Mouse (Mus musculus) kidney, adult 9 months (tissue): ENCODE results near the gene Setd7.

Experiments used
- DNase-seq: peaks from one replicate; pipeline ENCODE4 v3.0.0; 2022

Gene Setd7

DNA sequence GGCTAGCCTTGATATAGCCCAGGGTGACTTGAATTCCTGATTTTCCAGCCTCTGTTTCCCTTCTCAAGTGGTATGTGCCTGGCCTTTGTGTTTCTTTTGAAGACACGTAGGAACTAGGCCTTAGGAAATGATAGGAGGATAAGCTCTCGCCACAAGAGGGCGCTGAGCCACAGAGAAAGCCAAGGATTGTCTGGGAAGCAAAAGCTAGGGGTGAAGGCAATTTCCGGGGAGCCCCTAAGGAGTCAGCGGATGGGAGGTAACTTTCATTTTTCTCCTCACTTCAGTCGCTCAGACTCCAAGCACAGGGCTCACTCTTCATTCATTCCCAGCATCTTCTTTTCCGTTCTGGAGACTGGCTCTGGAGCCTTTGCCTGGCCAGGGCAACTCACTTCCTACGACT is 49.8 kb downstream of the Setd7 start:
- peak; percentile 78 for DNase-seq

DNA sequence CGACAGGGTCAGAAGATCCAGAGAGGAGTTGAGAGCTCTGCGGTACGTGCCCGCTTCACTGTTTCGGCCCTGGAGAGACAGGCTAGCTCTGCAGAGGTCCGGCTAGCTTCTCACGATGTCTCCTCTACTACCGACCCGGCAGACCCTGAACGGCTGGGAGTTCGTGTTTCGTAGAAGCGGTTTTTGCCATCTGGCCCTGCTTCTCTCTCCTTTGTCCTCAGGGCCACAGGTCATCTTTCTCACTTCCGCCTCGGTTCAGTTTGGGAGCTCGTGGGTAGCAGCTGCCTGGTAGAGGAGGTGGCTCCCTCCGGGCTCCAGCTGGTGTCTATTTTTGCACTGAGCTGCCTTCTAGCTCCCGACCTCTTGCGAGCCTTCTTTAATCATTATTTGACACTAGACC is 55.2 kb downstream of the Setd7 start:
- peak; percentile 23 for DNase-seq

DNA sequence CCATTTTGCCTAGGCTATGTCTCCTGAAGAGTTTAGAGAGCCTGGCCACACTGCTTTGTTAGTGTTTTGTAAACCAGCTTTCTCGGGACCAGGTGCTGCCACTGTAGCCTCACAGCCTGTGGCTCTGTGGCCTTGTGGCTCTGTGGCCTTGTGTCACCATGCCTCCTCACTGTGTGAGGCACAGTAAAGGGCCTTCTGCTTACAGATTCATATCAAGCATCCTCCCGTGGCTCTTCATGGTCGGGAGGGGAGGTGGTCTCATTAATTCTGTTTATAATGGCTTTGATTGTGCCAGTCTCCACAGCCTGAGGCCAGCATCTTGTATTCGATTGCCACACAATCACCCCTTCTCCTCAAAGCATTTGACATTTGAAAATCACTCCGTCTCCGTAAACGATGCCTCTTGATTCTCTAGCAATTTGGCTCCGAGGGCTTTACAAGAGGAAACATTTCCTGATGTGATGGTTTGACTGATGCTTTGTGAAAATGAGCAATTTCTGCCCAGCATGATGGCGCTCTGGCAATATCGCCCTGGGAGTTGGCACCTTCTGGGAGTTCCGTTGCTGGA is 56.2 kb downstream of the Setd7 start:
- DNase-seq: no peak

DNA sequence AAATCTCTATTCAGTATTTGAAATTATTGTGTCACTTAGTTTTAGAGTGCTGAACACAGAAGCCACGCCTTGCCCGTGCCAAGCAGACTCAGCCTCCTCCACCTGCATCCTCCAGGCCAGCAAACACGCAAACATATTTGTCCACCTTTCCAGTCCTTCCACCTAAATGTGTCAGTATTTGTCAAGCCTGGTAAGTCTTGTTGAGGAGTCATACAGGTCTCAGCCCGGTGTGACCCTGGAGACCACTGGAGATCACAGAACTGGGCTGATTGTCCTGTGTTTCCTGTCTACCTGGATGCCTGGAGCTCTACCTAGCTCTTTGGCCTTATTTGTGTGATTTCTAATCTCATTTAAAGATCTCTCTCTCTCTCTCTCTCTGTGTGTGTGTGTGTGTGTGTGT is 60.8 kb downstream of the Setd7 start:
- no peak for DNase-seq

DNA sequence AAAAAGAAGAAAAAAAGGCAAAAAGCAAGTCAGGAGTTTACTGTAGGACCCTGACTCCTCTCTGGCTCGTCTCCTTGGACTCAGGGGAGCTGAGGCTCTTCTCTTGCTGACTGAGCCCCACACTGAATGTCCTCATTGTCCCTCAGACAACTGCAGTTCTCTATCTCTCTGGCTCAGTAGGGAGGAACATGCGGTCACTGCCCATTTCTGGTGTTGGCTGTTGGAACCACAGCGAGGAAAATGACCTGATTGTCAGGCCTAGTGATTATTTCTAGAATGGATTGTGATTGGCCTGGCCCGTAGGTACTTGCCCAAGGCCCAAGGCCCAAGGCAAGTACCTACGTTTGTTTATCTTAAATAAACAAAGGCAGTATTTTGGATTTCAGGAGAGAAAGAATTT is 62.0 kb downstream of the Setd7 start:
- DNase-seq: no peak

DNA sequence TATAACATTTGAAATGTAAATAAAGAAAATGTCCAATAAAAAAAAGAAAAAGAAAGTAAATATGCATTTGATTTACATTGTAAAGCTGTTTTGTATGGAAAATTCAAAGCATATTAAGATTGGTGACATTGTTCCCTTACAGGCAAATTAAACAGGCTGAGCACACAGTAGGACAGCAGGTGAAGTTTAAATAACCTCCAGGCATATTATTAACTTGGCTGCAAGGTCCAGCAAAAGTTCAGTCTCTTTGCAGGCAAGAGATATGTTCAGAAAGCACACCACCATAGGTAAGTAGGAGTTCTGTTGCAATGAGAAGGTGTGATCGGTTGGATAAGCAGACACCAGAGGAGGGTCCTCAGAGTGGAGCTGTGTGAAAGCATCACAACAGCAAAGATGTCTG is 62.7 kb downstream of the Setd7 start:
- no peak for DNase-seq

DNA sequence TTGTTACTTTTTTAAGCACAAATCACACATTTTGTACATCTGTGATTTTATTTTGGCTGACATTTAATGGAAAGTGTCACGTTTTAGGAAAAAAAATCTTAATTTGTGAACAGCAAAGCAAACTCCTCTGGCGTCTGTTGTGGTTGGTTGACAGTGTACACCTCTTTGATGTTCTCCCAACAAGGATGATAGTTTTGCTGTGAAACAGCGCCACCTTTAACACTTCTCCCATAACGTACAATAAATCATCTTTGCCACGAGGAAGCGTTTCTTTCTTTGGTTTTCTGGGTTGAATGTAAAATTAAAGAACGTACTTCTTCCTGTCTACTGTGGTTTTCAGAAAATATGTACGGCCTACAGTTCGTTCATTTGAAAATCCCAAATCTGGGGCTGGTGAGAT is 65.0 kb downstream of the Setd7 start:
- DNase-seq: no peak

DNA sequence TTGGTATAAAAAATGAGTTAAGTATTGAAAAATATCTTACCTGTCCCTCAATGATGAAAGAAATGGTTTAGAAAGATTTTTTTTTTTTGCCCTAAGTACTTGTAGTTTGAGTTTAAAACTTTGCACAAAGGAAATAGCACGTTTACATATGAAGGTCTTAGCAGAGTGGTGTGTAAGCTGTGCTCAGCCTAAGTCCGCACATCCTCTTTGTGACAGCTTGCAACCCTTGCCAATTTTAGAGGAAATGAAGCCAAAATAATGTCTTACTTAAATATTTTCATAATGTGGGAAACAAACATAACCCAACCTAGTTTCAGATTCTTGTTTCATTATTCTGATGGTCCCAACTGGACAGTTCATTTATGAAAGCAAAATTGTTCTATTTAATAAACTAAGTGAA is 66.2 kb downstream of the Setd7 start:
- DNase-seq: no peak

DNA sequence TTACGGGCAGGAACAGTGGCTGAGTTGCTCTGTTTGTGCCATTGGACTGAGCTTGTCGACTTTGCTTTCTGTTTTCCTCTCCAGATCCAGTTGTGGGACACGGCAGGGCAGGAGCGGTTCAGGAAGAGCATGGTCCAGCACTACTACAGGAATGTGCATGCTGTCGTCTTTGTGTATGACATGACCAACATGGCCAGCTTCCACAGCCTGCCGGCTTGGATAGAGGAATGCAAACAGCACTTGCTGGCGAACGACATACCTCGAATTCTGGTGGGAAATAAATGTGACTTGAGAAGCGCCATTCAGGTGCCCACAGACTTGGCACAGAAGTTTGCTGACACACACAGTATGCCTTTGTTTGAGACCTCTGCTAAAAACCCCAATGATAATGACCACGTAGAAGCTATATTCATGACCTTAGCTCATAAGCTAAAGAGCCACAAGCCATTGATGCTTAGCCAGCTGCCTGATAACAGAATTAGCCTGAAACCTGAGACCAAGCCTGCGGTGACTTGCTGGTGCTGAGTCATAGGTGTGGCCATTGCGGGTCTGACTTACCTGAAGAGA is 67.3 kb downstream of the Setd7 start:
- DNase-seq: no peak

DNA sequence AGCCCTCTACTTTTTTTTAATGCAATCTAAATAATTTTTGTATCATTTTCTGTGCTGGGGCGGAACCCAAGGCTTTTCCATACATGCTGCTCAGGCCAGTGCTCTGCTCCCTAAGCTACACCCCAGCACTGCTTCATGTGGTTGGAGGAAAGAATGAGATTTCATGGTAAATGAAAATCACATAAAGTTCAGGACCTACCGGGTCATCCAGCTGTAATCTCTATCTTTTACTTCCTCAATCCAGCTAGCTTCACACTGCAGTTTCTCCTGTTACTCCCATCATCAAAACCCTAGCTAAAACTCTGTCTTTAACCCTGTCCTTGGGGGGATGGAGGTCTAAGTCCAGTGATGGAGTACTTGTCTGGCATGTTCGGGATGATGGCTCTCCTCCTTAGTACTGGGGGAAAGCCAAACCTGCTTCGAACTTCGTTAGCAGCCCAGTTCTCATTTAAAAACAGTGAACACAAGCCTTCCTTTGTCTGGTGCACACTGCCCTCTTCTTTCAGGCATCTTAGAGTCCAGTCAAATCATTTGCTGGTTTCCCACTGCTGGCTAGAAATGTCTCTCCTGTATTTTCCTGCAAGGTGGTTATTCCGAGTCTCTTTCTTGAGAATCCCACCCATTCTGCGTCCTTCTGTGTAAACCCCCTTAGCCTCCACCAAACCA is 70.5 kb downstream of the Setd7 start:
- DNase-seq: no peak

DNA sequence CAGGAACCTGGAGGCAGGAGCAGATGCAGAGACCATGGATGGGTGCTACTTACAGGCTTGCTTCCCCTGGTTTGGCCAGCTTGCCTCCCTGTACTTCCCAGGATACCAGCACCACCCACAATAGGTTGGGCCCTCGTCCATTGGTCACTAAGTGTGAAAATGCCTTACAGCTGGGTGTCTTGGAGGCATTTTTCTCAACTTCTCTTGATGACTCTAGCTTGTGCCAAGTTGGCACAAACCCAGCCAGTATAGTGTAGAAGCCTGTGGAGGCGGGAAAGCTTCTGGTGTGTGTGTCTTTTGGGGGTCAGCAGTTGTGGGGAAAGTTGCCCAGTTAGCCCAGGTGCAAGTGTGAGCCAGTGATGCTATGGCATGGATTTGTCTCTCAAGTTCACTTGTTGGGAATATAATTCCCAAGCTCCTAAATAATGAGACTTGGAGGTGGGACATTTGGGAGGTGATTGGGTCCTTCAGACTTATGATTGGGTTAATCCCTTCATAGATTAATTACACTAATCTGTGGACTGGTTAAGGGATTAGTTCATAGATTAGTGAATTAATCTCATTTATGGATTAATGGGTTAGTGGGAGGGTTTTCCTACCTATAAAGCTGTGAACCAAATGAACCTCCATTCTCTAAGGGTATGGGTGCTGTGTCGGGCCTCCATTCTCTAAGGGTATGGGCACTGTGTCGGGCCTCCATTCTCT is 74.0 kb downstream of the Setd7 start:
- no peak for DNase-seq

DNA sequence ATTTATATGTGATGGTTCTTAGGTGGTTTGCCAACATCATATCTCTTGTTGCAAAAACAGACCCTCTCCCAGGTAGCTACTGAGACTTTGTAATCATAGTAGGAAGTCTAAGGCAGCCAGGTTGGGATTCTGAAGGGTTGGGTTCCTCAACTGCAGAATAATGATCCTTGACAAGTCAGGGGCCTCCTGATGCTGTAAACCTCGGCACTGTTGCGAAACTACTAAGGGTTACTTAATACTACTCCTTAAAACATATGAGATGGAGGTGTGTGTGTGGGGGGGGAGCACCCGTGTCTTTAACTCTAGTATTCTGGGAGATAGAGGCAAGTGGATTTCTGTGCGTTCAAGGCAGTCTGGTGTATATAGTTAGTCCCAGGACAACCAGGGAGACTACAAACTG is 75.3 kb downstream of the Setd7 start:
- no peak for DNase-seq

DNA sequence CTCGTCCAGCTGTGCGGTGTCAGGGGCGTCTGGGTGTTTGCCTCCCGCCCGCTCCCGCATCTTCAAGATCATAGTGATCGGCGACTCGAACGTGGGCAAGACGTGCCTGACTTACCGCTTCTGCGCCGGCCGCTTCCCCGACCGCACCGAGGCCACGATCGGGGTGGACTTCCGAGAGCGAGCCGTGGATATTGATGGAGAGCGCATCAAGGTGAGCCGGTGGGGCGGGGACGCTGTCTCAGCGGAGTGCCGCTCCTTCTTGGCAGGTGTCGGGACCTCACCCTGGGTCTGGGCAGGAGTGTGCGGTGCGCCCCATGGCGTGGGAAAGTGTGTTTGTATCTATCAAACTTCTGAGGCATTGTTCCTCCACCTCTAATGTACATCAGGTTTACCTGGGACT is 76.3 kb downstream of the Setd7 start:
- no peak for DNase-seq

DNA sequence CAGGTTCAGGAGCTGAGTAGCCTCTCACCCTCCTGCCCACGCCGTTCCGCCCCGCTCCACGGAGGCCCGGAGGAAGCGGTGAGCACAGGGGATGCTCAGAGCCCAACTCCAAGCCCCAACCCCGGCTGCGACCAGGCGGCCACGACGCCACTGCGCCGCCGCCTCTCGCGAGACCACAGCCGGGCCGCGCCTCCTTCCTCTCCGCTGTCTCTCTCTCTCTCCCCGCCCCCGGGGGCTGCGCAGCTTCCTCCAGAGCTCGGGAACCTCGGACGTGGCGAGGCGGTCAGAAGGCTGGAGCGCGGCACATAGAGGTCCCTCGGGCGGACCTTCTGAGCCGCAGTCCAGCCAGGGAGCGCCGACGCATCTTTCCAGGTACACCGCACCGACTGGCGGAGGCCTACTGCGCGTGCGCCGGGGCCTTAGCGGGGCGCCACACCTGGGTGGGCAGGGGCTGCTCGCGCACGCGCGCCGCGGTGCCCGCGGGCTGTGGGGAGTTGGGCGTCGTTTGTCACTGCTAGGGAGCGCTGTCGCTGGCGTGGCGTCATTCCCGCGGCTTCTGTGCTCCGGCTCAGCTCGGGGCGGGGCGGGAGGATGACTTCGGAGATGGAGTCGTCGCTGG is 76.8 kb downstream of the Setd7 start, which contains the start of gene Rab33b:
TSS of gene Rab33b (plus strand) at position 180 of the 619 bp plus-strand sequence.
- peak; percentile 98 for DNase-seq

DNA sequence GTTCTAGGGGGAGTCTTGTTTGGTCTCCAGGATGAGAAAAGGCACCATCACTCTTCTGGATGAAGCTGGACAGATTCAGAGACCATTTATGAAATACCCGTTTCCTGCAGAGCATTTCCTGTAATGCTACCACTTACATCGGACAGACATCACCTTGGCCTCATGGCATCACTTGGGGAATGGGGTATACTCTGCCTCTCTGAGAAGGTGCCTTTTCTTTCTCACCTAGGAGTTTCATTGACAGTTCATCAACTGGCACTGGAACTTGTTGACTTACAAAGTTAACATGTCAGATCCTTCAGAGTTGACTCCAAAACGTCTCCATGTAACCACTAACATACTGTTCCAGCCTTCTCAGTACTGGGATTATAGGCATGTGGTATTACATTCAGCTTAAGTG is 77.9 kb downstream of the Setd7 start:
- peak; percentile 11 for DNase-seq

DNA sequence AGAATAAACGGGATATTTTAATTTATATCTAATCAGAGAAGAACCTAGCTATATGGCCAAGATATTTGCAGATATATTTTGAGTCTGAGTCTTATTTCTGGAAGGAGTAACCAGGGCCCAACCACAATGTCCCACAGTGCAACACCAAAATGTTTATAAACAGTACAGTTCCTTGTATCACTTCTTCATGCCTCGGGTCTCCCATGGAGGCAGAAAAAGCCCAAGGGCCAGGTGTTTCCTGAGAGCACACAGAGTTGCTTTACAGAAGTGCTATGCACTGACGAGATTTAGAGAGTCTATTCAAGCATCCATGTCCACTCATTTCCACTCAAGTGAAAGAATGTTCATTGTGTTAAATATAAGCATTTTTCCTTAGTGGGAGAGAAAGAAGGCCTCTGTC is 78.8 kb downstream of the Setd7 start:
- DNase-seq: no peak

DNA sequence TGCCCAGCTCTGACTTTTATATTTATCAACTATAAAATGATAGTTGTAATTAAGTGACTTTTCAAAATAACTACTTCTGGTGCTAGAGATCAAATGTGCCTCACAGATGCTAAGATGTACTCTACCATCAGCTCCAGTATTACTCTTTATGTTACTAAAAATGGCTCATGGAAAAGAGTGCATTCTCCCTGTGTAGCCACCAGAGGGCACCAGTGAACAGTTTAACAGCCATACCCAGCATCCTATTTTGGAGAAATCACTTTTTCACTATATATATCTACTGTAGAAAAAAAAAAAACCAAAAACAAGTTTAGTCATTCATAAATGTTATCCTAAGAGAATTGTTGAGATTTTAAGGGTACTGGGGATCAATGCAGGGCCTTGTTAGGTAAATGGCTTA is 79.6 kb downstream of the Setd7 start:
- peak; percentile 43 for DNase-seq

DNA sequence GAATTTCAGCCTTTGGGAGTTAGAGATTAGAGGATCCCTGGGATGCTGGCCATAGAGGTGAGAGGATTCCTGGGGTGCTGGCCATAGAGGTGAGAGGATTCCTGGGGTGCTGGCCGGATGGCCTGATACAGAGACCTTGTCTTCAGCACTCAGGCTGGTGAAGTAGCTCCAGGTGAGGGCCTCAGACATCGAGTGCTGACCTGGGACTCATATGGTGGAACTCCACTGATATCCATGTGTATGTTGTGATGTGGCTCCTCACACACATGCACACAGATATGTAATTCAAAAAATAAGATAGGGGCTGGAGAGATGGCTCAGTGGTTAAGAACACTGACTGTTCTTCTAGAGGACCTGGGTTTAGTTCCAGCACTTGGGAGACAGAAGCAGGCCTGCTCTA is 80.8 kb downstream of the Setd7 start:
- DNase-seq: no peak

DNA sequence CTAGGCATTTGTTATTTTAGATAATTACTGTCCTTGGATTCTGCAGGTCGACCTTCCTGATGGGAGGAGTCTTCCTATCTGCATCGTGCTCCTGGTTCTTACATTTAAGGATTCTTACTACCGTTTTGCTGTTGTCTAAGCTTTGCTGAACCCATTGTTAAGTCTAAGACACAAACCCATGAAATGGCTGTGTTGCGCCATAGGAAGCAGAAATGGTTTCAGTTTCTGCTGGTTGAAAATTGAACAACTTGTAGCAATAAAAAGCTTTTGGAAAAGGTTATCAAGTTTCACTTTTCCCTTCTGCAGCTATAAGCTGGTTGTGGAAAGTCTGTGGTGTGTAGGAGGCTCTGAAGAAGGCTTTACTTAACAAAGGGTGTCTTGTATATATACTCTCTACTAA is 85.0 kb downstream of the Setd7 start:
- DNase-seq: no peak

DNA sequence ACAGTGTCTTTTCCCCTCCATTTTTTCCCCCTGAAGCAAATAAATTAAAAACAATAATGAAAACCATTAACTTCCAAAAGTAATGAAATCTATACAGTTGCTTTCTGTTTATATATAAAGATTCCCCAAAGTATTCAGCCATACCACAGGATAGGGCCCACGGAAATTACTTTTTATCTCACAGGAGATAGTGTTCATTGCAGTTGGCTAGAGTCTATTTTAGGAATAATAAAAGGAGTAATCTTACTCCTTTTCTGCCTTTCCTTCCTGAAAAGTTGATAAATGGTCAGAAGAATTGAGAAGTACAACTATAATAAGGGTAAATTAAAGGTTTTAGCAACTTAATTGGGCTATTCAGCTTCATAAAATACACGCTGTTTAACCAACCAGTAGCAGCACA is 92.1 kb downstream of the Setd7 start:
- DNase-seq: no peak
